Mouse (Mus musculus): Measurements from ENCODE around the gene Napb.

The Napb gene

DNA sequence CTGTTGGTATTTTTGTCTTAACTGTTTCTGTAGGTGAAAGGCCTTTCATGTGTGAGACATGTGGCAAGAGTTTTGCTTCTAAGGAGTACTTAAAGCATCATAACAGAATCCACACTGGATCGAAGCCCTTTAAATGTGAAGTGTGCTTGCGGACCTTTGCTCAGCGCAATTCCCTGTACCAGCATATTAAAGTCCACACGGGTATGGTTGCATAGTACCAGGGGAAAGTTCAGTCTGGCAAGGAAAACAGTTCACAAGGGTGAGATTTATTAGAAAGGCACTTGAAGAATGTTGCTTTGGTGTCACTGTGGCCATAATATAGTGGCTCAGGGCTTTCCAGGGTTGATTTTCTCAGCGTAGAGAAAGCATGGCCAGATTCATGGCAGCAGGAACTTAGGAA is 44.3 kb downstream of the Napb start:
- no peak for DNase-seq (ENCODE audit: low read depth, low spot score)

- DNase-seq (ENCODE audit: low read depth, low spot score), result no peak
These were observed 45.4 kb downstream of the Napb start for GRCm38 (mm10) chr2:148686862-148687261.

DNA sequence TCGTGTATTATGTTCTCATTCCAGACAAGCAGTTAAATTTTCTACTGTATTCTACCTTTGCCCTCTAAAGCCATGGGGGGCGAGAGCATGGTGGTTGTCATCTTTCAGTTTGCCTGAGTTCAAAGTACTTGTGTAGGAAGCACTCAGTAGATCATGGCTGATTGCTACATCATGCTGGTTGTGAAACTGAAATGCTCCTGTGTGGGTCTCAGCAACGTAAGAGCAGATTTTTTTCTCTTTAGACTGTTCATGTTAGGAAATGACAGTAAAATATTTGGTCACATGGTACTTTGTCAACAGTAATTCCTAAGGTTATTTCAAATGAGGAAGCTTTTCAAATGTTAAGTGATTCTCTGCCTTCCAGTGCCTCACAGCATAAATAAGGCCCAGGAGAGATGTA is 46.6 kb downstream of the Napb start:
- DNase-seq (ENCODE audit: low read depth, low spot score), result no peak

- DNase-seq (ENCODE audit: low read depth, low spot score), result no peak
These were observed 47.3 kb downstream of the Napb start for GRCm38 (mm10) chr2:148684972-148685371.

DNA sequence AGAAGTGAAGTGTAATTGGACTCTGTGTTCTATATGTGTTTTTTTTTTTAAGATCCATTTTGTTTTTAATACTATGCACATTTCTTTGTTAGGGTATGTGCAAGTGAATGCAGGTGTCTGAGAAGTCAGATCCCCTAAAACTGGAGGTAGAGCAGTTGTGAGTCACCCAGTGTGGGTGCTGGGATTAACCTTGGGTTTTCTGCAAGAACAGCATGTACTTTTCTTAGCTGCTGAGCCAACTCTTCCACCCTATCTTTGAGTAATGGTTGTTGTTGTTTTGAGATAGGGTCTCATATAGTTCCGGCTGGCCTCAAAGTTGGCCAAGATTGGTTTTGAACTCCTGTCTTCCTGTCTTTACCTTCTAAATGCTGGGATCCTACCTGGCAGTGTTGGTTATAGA is 49.2 kb downstream of the Napb start:
- DNase-seq (ENCODE audit: low read depth, low spot score), result no peak

- no peak for DNase-seq (ENCODE audit: low read depth, low spot score)
These were observed 50.8 kb downstream of the Napb start for GRCm38 (mm10) chr2:148681461-148681891.

- peak; percentile 98 for DNase-seq (ENCODE audit: low read depth, low spot score)
These were observed 51.4 kb downstream of the Napb start, which contains the start of gene Gzf1 for GRCm38 (mm10) chr2:148680775-148681291. Gene Gzf1, plus strand, starts transcription at chr2:148681023.

DNA sequence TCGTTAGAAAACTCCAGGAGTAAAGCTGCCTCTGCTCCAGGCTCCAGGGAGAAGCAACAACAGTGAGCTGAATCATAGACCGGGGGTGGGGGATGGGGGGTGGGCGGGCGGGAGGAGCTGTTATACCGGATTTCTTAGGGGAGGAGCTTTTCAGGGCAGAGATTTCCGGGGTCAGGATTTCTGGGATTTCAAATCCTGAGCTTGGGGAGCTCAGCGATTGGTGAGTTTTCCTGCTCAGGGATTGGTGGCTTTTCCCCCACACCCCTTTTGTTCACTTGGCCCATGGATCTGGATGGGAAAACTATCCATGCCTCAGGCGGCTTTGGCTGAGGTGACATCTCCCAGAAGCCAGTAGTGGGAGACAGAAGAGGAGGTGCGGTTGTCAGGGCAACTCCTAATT is 52.9 kb downstream of the Napb start:
- peak; percentile 81 for DNase-seq (ENCODE audit: low read depth, low spot score)

DNA sequence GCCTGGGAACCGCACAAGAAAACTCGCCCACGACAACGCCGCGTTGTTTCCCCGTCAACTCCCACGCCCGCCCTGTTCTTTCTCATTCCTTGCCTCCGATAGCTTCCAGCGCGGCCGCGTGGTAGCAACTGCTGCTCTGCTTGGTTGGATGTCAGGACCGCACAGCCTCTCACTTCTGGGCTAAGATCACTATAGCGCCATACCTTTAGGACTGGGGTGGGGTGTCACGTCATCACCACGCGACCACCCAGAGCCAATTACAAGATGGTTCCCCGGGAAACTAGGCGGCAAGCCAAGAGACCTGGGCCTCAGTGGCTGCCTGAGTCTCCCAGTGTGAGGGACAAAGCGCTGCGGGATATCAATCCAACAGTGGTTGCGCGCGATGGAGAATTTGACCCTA is 54.5 kb downstream of the Napb start:
- peak; percentile 78 for DNase-seq (ENCODE audit: low read depth, low spot score)

- peak; percentile 96 for DNase-seq (ENCODE audit: low read depth, low spot score)
These were observed 59.8 kb downstream of the Napb start, which contains the start of gene Nxt1 for GRCm38 (mm10) chr2:148672199-148673096. Gene Nxt1, plus strand, starts transcription at chr2:148672601.

DNA sequence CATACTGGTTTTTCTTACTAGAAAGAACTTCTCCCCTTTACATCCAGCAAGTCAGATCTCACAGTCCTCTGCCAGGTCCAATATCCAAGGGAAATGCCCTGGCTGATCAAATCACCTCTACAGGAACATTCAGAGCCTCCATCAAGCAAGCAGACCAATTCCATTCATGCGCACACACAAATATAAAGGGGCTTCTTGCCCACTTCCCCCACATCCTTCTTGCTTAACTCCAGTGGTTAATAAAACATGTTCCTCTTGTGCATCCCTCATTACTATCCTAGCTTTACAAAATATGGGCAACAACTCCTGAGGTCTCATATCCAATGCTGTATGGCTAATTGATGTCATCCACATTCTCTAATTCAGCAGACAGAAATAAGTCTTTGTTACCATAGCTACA is 68.8 kb downstream of the Napb start:
- no peak for DNase-seq (ENCODE audit: low read depth, low spot score)

GRCm38 (mm10) chr2:148654961-148655360 is 77.3 kb downstream of the Napb start:
- peak; percentile 66 for DNase-seq (ENCODE audit: low read depth, low spot score)

DNA sequence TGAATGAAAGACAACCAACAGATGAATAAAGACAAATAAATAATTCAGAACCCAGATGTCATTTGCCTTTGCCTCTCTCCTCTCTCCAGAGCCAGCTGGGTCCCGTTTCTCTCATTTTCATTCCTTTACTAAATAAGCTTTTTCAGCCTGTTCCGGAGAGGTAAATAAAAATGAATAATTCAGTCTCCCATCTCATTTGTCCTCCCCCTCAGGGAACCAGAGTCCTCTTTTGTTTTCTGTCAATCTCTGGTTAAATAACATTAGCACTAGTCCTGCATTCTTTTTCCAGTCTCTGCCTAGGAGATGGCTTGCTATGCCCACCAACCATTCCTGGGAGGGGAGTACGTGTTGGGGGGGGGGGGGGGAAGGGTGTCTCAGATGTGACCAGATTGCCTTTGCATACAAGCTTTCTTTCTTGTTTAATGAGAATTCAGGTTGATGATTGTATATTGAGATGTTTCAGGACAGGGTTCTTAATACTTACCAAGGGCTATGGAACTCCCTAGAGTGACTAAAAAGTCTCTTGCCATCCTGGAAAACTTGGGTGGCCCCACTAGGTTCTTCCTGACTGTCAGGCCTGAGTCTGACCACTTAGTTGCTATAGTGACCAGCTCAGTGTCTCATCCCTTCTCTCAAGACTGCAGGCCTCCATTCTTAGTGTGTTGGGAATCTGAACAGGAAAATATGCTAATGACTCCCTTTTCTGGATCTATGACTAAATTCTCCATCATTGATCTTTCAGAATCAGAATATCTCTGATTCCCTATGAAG is 81.5 kb downstream of the Napb start:
- no peak for DNase-seq (ENCODE audit: low read depth, low spot score)

- DNase-seq (ENCODE audit: low read depth, low spot score), result peak; percentile 44
These were observed 87.8 kb downstream of the Napb start for GRCm38 (mm10) chr2:148644421-148645000.
